Mouse (Mus musculus): ENCODE measurements at regions not wholly inside any gene's neighbourhood (a gene's known extent, or its start where the extent isn't known, plus 50 kb on each side); places are given as distances from the start of the nearest gene placed in this dataset.

- no peak overlapping the region for H3K9ac ChIP-seq
- ATAC-seq (replicated peaks): no peak; the same call in 1 of the 2 replicates
- no peak overlapping the region for H3K4me2 ChIP-seq
- no peaks in the 10 kb centered on the region for H3K27me3 ChIP-seq (replicated peaks)
- H3K9me3 ChIP-seq: no peaks in the 10 kb centered on the region
- 26% methylated on average over 7 of the region's 7 CpGs for WGBS
- no peak overlapping the region for H3K4me3 ChIP-seq
- H3K36me3 ChIP-seq (replicated peaks): no peaks in the 10 kb centered on the region
- H3K27ac ChIP-seq: no peak overlapping the region
- 0 out of 2 replicates have a peak, but pooled peaks cover 5% of the 10 kb centered on the region for H3K4me1 ChIP-seq
Measured at GRCm38 (mm10) chr2:56335974-56336373, 787.8 kb downstream of the Nr4a2 start.

- 68% methylated on average over 3 of the region's 3 CpGs for WGBS
- H3K4me2 ChIP-seq: no peak overlapping the region
- no peaks in the 10 kb centered on the region for H3K27me3 ChIP-seq (replicated peaks)
- H3K36me3 ChIP-seq (replicated peaks): no peaks in the 10 kb centered on the region
- ATAC-seq (replicated peaks): no peak
- H3K9me3 ChIP-seq: no peaks in the 10 kb centered on the region
- no peak overlapping the region for H3K27ac ChIP-seq
- H3K4me1 ChIP-seq: no peaks in the 10 kb centered on the region
- no peak overlapping the region for H3K9ac ChIP-seq
- no peak overlapping the region for H3K4me3 ChIP-seq
Measured at GRCm38 (mm10) chr2:56364065-56364464, 759.7 kb downstream of the Nr4a2 start.

Measured in midbrain, embryonic 15.5 days (tissue).